Mouse (Mus musculus) neutrophil, adult 5-6 weeks (primary cell): ENCODE results near the gene Cln6. TPM values are rescaled to one million over a fixed set of nuclear protein-coding genes. Genes with fewer than 3 reads are reported as not detected.
A peak's percentile ranks its signal among the peaks of the same experiment; 100 is the strongest.
"Not testable (repeated sequence)": the region's sequence is repeated elsewhere in the genome, so short reads cannot be mapped to it uniquely, and the experiment has no call there.

Experiments
- ATAC-seq: fragments of 151-379, 151-347 bp; 2 replicates; pipeline ENCODE4 v1.8.0; 2017; ENCODE audit warnings: mild to moderate bottlenecking, moderate TSS enrichment; ENCODE audit not compliant: insufficient number of reproducible peaks, poor library complexity, low FRiP score, severe bottlenecking; ENCODE audit errors: extremely low read depth
- total RNA-seq: library from RNA; stranded (forward); fragments of 200-1000 nt; gene quantifications from 2 replicates; pipeline ENCODE4 v1.2.3, GENCODE M21; 2017

Gene Cln6
- 0.70 and 2.6 TPM in 2 replicates for total RNA-seq

GRCm38 (mm10) chr9:62838506-62839171, at the start of gene Cln6:
Cln6 (plus strand) TSS chr9:62838785.
- peak; percentile 63 for ATAC-seq

GRCm38 (mm10) chr9:62789856-62790255, 48.7 kb upstream of the Cln6 start:
- no peak for ATAC-seq

DNA sequence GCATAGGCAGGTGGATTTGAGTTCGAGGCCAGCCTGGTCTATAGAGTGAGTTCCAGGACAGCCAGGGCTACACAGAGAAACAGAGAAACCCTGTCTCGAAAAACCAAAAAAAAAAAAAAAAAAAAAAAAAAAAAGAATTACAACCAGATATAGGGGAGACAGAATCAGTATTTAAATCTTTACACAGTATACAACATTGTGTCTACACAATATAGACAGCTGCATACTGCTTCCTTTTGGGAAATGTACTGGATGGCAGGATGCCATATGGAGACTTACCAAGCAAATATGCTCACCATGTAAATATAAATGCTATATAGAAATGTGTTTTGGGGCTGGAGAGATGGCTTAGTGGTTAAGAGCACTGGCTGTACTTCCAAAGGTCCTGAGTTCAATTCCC, 39.4 kb upstream of the Cln6 start:
- ATAC-seq = not testable (repeated sequence)

DNA sequence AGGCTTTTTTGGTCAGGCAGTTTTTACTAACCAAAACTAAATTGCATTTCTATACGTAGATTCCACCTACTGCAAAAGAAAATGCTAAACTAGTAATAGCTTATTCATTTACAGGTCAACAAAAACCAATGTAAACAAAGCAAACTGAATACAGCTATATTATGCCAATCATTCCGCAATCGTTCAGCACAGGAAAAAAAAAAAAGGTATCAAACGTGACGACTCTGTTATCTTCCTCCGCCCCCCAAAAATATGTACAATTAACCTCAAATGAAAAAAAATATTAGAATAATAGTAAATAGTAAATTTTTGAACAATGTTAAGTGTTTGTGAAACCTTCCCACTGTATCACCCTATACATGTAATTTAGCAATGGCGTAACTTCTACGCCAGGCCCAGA, 28.5 kb upstream of the Cln6 start:
- no peak for ATAC-seq

GRCm38 (mm10) chr9:62810543-62811515, 27.8 kb upstream of the Cln6 start:
- ATAC-seq = peak; percentile 38; the same call in 1 of the 2 replicates

GRCm38 (mm10) chr9:62811516-62812121, 27.0 kb upstream of the Cln6 start, which contains the start of gene Fem1b:
Fem1b (minus strand) TSS chr9:62811934.
- peak; percentile 81 for ATAC-seq

- ATAC-seq = no peak
Measured at GRCm38 (mm10) chr9:62812216-62813049, 26.2 kb upstream of the Cln6 start.

- no peak for ATAC-seq
Measured at GRCm38 (mm10) chr9:62814751-62815150, 23.8 kb upstream of the Cln6 start.

DNA sequence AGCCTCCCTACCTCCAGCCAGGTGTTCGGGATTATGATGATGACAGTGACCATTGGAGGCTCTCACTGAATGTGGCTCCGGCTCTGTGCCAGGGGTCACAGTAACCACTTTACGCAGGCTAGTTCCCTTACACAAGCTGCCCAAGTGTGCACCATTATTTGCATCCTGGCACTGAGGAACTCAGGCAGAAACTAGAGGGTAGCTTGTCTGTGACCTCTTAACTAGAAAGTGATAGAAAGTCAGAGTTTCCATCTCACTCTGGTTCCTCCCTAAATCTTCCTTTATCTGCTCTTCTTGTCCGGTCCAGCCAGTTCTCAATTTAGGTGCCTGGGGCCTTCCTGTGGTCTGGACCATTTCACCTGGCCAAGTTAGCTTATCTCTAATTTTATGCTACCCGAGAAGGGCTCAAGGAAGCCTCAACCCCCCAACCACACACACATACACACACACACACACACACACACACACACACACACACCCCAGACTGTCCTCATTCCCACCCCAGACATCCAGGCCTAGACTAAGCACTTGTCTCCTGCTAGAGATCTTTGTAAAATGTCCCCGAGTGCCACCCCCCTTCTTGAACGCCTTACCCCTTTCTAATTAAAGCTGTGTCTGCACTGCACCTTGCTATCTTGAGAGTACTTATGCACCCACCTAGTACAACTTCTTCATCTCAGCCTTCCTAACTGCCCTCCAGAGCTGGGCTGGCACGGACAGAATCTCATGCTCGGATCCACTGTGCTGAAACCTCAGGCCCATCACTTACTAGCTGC, 22.1 kb upstream of the Cln6 start:
- no peak for ATAC-seq

DNA sequence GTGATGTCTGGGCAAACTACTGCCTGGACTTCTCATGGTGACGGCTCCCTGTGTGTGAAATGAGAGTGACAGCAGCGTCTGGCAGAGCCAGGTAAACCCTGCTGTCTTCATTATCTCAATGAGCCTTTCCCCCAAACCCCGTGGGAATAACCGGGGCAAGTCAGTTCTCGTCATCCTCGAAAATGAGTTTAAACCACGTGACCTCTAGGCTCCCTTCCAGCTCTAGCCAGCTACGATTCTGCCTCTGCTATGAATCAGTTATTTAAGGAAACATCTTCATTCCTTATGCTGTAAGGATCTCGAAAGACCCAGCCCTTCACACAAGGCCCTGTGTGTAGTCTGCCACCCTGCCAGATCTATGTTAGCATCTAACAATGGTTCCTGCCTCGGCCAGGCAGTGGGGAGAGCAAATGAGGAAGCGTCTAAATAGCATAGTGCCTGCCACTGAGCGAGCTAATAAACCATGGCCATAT, 21.4 kb upstream of the Cln6 start:
- 0 out of 2 replicates have a peak, but pooled peaks have one; percentile 28 for ATAC-seq

GRCm38 (mm10) chr9:62817828-62818614, 20.6 kb upstream of the Cln6 start:
- ATAC-seq = no peak

GRCm38 (mm10) chr9:62819494-62819893, 19.1 kb upstream of the Cln6 start:
- no peak for ATAC-seq

GRCm38 (mm10) chr9:62819910-62820309, 18.7 kb upstream of the Cln6 start:
- not testable (repeated sequence) for ATAC-seq

- no peak for ATAC-seq
Measured at GRCm38 (mm10) chr9:62820829-62821228, 17.8 kb upstream of the Cln6 start.

DNA sequence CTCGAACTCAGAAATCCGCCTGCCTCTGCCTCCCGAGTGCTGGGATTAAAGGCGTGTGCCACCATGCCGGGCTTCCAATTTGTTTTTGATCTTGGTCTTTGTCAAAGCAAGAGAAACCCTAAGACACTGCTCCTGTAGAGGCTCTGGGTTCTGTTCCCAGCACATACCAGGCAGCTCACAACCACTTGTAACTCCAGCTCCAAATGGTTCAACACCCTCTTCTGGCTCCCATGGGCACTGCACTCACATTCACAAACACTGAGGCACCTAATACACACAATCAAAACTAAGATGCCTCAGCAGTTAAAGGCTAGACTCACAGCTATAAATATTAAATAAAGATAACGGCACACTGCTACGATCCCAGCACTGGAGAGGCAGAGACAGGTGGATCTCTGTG, 16.8 kb upstream of the Cln6 start:
- no peak for ATAC-seq

DNA sequence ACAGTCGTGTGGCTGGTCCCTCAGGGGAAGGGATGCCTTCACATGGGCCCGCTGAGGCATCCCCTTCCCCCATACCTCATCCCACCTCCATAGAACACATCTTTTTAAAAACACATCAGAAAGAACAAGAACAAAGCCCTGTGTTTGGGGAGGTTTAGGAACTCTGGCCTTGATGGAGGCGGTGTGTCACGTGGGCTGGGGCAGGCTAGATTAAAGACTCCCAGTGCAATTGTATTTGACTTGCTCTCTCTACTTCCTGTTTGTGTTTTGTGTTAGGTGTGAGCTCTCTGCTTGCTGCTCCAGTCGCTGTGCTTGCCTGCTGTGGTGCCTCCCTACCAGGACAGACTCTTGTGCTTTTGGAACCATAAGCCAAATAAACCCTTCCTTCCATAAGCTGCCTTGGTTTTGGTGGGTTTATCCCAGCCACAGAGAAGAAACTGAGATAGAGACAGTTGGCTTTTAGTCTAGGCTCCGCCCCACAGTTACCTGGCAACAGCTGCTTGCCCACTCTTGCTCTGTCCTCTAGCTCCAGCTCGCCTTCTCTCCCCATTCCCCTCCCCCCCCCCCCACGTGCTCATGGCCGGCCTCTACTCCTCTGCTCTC, 12.7 kb upstream of the Cln6 start:
- no peak for ATAC-seq

- no peak for ATAC-seq
Measured at GRCm38 (mm10) chr9:62826456-62826855, 12.1 kb upstream of the Cln6 start.
